Mouse (Mus musculus) heart, embryonic 12.5 days (tissue): ENCODE measurements around the gene Hsph1. TPM values are rescaled to one million over a fixed set of nuclear protein-coding genes. Genes with fewer than 3 reads are reported as not detected.

Experiments used
- polyA plus RNA-seq: library from polyadenylated mRNA; unstranded; fragments of >200 nt; fragmentation: Nextera tagmentation; extraction: Ambion mirVana; gene quantifications from 2 replicates; pipeline ENCODE4 v1.2.1, GENCODE M21; 2016

Gene Hsph1
- polyA plus RNA-seq, 1 experiment from 2014 or later = 43.6 TPM

Other genes starting within 250 kb of the Hsph1 start
- gene Medag, start 224.6 kb downstream of the Hsph1 start, polyA plus RNA-seq = 1.2 and 1.4 TPM in 2 replicates
- gene Tex26, start 196.7 kb downstream of the Hsph1 start, polyA plus RNA-seq = 0.56 and 0.77 TPM in 2 replicates
- 0.09 TPM in 1 of 2 replicates, not detected in the other for gene Wdr95, start 107.7 kb downstream of the Hsph1 start, polyA plus RNA-seq
- gene B3glct, start 41.9 kb upstream of the Hsph1 start, polyA plus RNA-seq = 12.0 and 13.9 TPM in 2 replicates